Mouse (Mus musculus): ENCODE data around the gene Grb14.

The Grb14 gene

DNA sequence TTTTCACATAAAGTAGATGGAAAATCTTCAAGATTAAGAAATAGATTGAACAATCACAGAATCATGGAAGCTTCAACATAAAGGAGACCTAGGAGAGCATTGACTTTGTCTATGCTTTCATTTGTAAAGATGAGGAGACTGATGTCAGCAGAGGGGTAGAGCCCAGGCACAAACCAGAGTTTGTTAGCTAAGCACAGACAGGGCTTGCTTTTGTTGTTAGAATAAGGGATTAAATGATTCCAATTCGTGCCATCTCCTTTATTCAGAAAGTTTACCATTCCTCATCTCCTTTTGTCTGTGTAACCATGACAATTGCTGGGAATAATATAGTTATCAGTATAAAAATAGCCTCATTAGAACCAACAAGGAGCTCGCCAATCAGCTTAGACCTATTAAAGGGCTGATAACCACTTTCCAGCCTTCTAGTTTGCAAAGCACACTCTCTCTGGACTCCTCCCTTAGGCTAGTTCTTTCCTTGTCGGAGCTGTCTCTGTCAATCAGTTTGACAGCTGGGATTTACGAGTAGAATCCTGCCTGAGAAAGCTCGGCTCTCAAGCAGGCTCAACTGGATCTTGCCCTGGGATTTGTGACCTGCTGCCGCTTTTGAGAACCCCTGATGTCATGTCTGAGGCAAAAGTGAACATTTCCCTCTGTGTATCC lies 137.6 kb downstream of the Grb14 start:
- no peak for DNase-seq (ENCODE audit: extremely low spot score, low read depth, low spot score)

DNA sequence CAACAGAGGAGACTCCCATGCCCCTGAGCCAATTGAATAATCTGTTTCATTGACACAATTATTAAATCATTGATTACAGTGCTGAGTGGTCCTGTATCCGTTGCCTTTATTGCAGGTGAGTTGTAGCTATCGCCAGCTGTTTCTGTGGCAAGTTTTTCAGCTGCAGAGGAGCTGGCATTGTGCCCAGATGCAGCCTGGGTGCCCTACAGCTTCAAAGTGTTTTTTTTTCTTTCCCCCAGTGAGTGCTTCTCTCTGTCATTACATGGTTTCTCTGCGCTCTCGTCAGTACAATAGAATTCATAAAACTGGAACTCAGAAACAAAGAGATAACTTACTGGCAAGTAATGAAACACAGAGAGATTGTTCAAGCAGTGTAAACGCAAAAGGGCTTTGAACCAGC lies 139.1 kb downstream of the Grb14 start:
- no peak for DNase-seq (ENCODE audit: extremely low spot score, low read depth, low spot score)

DNA sequence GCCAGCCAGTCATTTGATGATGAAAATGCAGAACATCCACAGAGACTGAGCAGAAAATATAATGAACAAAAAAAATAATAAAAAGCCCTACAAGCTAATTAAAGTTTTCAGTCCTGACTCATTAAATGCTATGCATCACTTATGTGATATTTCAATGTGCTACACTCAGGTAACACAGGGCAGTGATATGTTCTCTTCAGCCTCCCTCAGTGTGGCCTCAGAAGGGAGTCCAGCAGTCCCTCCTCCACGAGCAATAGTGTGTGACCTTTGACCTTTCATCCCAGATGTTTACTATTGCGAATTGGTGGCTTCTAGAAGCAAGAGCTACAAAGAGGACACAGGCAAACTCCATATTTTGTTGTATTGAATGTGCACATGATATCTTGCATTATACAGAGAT lies 146.5 kb downstream of the Grb14 start:
- DNase-seq (ENCODE audit: extremely low spot score, low read depth, low spot score): no peak

All from hindlimb bud, embryonic 11.5 days (tissue).